Mouse (Mus musculus): ENCODE measurements around the gene Cd47.

Cd47 gene

DNA sequence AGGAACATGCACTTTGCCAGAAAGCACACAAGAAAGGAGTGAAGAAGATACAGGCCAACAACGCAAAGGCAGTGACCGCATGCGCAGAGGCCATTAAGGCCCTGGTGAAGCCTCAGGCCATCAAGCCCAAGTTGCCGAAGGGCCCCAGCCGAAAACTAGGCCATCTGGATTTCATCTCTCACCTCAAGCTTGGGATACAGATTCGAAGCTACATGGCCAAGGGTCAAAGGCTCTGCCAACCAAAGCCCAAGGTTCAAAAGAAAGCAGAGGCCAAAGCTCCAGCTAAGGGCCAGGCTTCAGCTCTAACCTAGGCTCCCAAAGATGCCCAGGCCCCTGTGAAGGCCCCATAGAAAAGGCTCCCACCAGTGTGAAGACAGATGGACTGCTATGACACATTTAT, 14.2 kb upstream of the Cd47 start:
- in situ Hi-C loops (cut with MboI; ENCODE audit: low sequenced_read_pairs), result no loop called here

DNA sequence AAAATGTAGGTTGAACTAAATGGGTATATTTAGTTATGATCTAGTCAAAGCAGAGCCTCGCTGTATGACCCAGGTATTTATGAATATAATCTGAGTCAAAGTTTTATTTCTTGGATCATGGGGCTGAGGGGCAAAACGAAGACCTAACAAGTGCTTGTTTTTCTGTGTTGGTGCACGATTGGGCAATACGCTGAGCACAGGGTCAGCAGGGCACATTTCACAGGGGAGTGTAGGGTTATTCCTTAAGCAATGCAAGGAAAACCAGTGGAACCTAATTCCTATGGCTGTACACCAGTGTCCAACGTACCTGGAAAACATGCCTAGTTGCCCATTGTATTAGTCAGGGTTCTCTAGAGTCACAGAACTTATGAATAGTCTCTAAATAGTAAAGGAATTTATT, 12.6 kb upstream of the Cd47 start:
- in situ Hi-C loops (cut with MboI; ENCODE audit: low sequenced_read_pairs), result no loop called here

DNA sequence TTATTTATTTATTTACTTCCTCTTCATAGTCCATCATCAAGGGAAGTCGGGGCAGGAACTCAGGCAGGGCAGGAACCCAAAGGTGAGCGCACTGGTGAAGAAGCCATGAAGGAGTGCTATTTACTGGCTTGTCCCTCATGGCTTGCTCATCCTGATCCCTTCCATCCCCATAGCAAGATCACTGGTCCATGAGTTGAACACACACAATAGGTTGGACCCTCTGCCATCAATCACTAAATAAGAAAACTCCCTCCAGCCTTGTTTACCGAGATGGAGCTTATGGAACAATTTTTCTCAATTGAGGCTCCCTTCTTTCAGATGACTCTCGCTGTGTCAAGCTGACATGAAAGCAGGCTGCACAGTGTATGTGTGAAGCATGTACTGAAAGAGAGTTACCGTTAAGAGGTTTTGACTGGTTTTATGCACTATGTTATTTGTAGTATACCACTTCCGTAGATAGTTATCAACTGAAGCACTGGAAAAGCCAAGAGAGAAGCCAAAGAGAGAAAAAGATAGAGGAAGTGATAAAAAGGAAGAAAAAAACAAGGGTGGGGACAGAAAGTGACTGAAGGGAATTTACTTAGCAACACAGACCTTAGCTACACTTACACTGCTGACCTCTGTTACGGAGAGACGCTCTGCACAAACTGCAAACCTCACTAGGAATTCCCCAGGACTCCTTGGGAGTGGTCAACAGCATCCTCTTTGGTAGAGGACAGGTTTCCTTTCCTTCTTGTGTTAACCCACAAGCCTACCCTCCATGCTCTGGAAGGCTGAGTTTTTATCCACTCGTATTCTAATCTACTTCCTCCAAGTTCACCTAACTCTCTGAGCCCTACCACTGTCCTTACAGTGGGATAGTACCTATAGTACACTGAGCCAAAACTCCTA, 9.5 kb upstream of the Cd47 start:
- in situ Hi-C loops (cut with MboI; ENCODE audit: low sequenced_read_pairs), result no loop called here

DNA sequence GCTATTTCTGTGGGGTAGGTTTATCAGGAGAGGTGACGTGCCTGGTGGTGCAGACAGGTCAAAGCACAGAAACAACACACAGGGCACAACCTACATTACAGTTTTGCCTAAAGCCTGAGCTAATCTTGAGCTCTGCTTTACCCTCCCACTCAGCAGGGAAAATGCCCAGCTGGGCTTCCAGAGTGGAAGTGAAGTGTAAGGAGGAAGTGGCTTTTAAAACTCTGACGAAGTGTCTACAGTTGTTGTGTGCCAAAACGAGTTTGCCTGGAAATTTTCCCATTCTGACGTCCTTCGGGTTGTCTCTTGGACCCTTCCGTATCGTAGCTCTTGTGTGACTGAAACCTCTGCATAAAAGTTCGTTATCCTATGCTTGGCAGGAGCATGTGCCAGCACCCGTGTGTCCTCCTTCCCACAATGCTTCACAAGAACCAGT, 7.9 kb upstream of the Cd47 start:
- in situ Hi-C loops (cut with MboI; ENCODE audit: low sequenced_read_pairs), result no loop called here

DNA sequence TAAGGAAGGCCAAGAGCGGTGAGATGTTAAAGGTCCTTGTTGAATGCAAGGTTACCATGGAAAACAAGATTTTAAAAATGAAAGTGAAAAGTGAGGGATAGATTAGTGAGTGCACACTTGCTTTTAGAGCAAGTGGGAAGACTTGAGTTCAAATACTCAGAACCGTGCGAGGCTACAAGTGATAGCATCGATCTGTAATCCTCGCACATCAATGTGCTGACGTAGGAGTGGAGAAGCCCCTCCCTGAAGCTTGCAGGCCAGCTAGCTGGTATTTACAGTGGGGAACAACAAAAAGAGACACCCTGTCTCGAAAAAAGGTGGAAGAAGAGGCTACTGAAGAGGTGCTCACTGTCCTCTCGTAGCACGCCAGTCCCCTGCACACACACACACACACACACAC, 6.7 kb upstream of the Cd47 start:
- in situ Hi-C loops (cut with MboI; ENCODE audit: low sequenced_read_pairs), result no loop called here

DNA sequence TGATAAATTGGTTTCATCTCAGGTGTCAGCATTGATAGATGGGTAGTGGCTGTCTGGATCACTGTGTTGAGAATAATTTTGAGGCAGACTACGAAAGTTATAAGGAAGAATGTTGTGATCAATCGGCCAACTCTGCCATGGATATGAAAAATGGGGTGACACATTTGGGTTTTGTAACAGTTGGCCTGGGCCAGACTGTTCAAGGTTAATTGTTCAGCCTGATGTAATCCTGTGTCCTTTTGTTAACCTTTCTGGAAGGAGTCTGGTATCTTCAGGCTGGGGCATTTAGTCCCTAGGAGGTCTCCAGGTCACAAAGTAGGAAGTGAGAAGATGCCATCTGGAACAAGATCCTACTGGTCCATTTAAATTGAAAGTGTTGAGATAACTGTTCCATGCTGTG, 4.1 kb upstream of the Cd47 start:
- in situ Hi-C loops (cut with MboI; ENCODE audit: low sequenced_read_pairs), result no loop called here

DNA sequence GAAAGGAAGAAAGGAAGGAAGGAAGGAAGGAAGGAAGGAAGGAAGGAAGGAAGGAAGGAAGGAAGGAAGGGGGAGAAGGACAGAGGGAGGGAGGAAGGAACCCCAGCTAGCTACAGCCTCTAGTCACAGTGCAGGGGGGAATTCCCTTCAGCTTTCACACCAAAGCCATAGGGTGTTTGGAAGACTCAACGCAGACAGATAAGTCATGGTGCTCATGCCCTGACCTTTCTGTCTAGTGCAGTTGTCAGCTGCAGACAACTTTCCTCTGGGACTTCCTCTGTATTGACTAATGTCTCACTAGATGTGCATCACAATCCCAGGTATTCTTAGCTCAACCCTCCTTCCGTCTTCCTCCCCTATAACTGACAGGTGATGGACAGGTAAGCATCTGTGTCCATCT, 3.4 kb upstream of the Cd47 start:
- in situ Hi-C loops (cut with MboI; ENCODE audit: low sequenced_read_pairs), result no loop called here

DNA sequence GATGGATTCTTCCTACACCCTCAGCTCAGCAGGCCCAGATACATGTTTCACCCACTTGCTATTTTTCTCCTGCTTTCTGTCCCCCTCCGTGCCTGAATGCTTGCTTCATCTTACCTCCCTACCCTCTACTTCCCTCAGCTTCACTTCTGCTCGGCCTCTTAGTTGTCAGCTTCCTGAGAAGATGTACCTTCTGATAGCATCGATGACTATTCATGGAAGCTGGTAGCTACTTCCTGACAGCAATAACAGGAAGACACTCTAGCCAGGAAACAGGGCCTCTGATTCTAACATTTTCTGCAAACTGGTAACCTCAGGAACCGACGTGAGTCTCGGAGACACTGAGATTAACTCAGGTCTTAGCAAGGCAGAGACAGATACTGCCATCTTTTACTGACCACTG, 1.5 kb upstream of the Cd47 start:
- in situ Hi-C loops (cut with MboI; ENCODE audit: low sequenced_read_pairs), result no loop called here

DNA sequence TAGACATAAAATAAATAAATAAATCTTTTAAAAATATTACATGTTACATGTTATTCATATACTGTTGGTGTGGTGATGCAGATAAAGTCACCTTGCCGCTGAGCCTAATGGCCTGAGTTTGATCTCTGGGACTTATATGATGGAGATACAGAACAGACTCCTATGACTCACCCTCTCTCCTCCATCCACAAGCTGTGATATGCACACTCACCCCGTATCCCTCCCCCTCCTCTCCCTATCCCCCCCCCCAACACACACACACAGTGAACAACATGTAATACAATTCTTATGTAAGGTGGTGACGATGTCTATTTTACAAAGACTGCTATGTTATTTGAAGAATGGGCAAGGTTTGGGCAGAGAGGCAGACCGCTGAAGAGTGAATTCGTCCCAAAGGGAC, 663 bp downstream of the Cd47 start:
- in situ Hi-C loops (cut with MboI; ENCODE audit: low sequenced_read_pairs), result no loop called here

DNA sequence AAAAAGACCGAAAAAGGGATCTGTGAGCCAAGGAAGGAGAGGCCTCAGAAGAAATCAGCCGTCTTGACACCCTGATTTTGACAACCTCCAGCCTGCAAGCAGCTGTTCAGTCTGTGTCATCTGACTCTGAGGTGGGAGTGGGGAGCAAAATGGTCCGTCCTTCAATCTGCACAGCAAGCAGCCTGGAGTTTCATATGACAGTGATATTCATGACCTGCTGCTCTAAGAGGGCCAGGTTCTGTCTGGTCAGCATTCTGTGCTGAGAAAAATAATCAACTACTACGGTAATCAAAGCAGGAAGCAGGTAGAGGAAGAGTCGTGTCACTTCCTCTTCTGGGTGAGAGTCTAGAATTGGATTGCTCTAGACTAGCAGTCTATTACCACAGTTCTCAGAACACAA, 1.1 kb downstream of the Cd47 start:
- in situ Hi-C loops (cut with MboI; ENCODE audit: low sequenced_read_pairs), result no loop called here

DNA sequence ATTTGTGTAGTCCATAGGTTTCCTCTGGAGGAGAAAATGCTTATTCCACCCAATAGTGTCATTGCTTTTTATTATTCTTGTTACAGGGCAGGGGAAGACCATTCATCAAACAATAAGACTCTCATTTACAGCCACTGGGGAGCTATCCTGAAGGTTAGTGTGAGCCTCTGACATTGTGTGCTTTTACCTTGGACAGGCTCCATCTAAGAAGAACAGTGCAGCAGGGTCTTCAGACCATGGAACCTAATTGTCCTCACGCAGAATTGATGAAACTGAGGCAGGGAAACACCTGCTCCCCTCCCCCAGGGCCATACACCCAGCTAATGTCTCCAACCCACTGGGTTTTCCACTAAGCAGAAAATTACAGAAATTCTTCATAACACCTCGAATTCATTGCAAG, 2.7 kb downstream of the Cd47 start:
- in situ Hi-C loops (cut with MboI; ENCODE audit: low sequenced_read_pairs), result no loop called here

DNA sequence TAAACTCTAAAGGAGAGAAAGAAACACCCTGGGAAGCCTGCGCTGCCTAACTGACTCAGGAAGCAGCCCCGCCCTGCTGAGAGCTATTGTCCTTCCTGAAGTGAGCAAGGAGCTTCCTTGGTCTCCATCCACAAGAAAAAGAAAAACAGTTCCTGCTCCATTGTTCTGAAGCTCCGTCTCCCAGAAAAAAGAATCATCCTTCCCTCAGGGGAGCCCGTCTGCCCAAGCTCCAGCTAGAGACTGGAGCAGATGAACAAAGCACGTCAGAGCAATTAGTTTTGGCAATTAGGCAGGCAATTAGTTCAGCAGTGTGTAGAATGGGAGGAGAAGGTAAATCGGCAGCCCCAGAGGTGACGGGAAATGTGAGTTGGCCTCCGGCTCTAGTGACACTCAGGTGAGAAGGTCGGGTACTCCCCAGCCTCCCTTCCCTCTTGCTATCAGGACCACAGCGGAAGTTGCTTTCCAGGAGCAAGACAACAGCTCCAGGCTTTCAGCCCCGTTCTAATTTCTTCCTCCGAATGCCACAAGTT, 3.7 kb downstream of the Cd47 start:
- in situ Hi-C loops (cut with MboI; ENCODE audit: low sequenced_read_pairs), result no loop called here

DNA sequence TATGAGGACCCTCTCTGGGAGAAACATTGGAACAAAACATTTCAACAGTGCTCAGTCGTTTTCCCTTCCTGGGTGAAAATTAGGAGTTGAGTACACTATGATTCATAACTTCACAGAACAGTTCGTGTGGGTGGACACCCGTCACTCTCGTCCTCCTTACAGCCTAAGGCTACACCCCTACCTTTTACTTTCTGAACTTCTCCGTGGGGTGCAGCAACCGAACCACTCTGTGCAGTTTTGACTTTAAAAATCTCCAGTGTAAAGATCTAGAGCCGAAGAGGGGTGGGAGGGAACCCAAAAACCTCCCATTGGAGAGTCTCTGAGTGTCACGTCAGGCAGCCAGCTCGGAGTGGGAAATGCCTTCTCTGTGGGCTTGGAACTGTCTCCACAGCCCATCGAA, 6.6 kb downstream of the Cd47 start:
- in situ Hi-C loops (cut with MboI; ENCODE audit: low sequenced_read_pairs), result no loop called here

DNA sequence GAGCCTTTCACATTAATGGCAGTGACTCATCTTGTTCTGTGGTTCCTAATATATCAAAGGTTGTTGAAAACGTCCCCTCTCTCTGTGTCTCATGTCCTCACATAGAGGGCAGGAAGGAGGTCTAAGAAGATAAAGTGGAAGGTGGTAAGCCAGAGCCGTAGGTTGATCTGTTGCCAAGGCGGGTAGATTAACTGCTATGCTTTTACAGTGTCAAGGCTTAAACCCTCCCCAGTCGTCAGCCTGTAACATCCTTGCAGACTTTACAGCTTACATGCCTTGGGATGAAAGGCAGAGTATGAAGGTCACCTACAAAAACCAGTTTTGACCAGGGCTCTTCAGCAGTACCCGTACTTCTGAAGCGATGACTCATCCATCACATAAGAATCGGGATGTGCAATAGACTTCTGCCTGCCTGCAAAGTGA, 7.1 kb downstream of the Cd47 start:
- in situ Hi-C loops (cut with MboI; ENCODE audit: low sequenced_read_pairs), result no loop called here

DNA sequence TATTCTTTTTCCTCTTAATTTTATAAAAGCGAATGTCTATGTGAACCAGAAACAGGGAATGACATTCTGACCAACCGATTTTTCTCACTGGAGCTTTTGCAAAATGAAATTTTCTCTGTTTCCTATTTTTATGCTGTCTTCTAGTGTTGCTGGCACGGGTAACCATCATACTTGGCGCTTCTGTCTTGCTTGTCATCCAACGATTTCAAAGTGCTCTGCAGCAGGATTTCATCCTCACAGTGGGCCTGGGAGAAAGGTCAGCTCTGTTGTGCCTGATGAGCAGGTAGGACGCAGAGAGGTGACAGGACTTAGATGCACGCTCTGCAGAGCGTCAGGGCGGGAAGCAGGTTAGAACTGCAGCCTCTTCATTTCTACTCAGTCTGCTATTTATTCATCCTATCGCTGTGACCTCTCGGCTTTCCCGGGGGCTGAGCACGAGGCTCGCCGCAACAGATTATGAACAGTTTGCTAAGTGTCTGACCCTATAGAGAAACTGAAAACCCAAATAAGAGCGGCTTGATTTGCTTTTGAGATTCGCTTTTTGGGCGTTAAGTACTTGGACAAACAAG, 7.6 kb downstream of the Cd47 start:
- in situ Hi-C loops (cut with MboI; ENCODE audit: low sequenced_read_pairs), result no loop called here

DNA sequence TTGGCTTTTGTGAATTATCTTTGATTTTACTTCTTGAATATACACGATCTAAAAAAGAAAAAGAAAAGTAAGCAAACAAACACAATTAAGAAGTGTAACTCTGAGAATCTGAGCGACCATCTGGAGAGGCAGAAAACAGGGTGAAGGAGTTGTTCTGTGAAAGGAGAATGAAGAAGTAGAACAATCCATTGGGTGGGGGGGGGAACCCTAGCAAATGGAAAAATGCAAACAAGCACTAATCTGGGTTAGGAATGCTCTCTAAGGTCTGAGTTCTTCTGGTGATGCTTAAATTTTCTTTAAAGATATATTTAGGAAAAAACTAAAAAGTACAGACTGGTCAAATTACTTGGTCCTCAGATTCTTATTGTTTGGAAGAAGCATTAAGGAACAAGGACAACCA, 11.6 kb downstream of the Cd47 start:
- in situ Hi-C loops (cut with MboI; ENCODE audit: low sequenced_read_pairs), result no loop called here

DNA sequence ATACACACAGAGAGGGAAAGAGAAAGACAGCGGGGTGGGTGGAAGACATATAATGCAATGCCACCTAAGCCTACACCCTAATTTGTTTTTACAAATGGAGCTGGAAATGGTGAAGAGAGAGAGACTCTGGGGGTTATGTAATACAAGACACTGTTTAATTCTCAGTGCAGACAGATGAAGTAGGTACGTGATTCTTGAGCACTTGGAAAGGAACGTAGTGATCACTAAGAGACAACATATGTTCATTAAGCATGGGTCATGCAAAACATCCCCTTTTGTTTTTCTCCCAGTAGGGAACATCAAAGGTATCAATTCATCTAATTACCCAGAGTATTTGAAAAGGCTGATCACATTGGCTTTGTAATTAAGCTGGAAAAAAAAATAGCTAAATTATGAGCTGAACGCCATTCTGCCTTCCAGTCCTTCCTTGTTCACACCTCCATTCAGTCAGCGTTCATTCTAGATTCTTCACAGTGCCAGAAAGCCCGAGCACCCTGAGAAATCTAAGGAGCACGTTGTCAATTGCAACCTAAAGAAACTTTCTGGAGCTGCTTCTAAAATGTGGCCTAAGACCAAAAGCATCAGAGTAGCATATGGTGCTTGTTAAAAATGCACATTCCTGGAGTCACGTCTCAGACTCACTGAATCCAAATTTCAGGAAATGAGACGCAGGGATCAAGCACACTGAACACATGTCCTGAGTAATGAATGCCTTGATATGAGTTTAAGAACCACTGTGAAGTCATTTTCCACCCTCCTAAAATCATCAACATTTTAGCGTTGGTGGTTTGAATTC, 12.7 kb downstream of the Cd47 start:
- in situ Hi-C loops (cut with MboI; ENCODE audit: low sequenced_read_pairs), result no loop called here

DNA sequence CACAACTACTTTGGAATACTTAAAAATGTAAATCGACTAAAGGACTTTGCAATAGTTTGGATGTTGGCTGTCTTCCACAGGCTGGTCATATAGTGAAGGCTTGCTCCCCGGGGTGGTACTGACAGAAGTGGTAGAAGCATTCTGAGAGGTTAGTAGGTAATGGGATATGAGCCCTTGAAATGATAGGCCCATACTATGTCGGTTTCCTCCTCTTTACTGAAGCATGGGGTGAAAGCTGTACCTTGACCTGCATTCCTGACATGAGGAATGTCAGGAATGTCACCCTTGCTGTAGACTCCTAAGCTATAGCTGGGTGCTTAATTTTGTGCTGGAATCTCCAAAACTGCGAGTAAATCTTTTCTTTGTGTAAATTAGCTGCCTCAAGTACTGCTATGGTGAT, 14.1 kb downstream of the Cd47 start:
- in situ Hi-C loops (cut with MboI; ENCODE audit: low sequenced_read_pairs), result no loop called here

DNA sequence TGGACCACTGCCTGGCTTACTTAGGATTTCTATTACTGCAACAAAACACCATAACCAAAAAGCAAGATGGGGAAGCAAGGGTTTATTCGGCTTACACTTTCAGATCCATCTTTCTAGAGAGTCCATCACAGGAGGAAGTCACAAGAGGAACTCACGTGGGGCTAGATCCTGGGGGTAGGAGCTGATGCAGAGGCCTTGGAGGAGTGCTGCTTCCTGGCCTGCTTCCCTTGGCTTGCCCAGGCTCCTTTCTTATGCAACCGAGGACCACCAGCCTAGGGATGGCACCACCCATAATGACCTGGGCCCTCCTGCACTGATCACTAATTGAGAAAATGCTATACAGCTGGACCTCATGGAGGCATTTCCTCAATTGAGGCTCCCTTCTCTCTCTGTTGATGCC, 16.6 kb downstream of the Cd47 start:
- in situ Hi-C loops (cut with MboI; ENCODE audit: low sequenced_read_pairs), result no loop called here

DNA sequence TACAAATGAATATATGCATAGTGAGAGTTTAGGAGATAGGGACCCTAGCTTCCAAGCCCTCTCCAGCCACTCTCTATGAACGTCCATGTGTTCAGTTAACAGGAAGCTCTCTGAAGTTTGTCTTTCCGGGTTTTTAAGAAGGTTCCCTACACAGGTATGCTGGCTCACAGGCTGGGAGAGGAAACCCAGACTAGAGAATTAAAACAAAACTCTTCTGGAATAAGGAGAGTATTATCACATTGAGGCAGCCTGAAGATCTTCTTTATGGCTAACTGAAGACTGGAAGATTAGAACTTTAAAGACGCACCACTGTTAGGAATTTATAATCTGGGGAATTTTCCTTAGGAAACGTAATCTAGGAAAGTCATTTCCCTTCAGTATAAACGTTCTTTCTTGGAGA, 17.8 kb downstream of the Cd47 start:
- in situ Hi-C loops (cut with MboI; ENCODE audit: low sequenced_read_pairs), result no loop called here

DNA sequence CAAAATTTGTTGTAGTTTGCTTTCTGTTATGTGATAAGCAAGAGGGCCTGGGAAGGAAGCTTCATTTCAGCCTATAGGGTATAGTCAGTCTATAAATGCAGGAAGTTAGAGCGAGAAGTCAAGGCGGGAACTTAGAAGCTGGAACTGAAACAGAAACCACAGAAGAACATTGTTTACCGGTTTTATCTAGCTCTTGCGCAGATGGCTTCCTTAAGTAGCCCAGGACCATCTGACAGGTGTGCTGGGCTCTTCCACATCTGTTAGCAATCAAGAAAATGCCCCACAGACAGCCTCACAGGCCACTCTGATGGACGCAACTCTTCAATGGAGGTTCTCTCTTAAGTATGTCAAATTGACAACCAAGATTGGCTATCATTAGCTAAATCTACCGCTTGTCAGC, 18.3 kb downstream of the Cd47 start:
- in situ Hi-C loops (cut with MboI; ENCODE audit: low sequenced_read_pairs), result no loop called here

DNA sequence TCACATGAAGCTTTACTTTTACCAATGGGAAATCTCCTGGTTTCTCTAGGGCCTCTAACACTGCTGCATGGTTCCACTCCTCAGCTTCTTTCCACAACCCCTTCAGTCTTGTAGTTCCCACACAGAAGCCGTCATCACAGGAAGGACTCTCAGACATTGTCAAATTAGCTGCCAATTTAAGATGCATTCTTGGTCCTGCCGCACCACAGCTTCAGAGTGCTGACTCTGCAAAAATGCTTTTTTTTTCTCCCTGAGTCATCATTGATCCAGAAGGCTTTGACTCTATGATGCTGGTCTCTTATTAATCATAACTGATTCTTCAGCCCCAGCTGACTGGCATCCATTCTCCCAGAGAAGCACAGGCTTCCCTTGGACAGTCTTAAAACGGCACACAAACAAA, 19.2 kb downstream of the Cd47 start:
- in situ Hi-C loops (cut with MboI; ENCODE audit: low sequenced_read_pairs), result no loop called here

Measured in CH12F3 (cell line).